Mouse (Mus musculus): ENCODE measurements at regions not wholly inside any gene's neighbourhood (a gene's known extent, or its start where the extent isn't known, plus 50 kb on each side); places are given as distances from the start of the nearest gene placed in this dataset.

GRCm38 (mm10) chr8:127923321-127923720 is 435.1 kb upstream of the Nrp1 start:
- Histone ChIP-seq H3K36me3 (ENCODE audit: control insufficient read depth in 1 of 2, insufficient read depth in 2 of 2, low read length in 2 of 2) (no peaks in the 10 kb centered on the region), H3K79me2 (ENCODE audit: control insufficient read depth, insufficient read depth, low read length, poor library complexity) (no peaks in the 10 kb centered on the region), H3K9ac (ENCODE audit: control insufficient read depth, low read depth, low read length, poor library complexity, severe bottlenecking) (no peak overlapping the region), H3K4me1 (ENCODE audit: control insufficient read depth in 1 of 2, insufficient read depth in 2 of 2, low read length in 2 of 2) (no peaks in the 10 kb centered on the region), H3K4me3 (ENCODE audit: control insufficient read depth in 1 of 2, insufficient read depth in 1 of 2, low read depth in 2 of 2, low read length in 2 of 2) (no peak overlapping the region), H3K9me3 (replicated peaks; ENCODE audit: insufficient read depth, low read length) (no peaks in the 10 kb centered on the region), H3K27me3 (ENCODE audit: control insufficient read depth in 1 of 2, insufficient read depth in 2 of 2, low read length in 2 of 2) (no peaks in the 10 kb centered on the region), H3K27ac (ENCODE audit: control insufficient read depth, low read depth, low read length) (no peak overlapping the region)
- no peak for TF ChIP-seq TCF12 (IDR thresholded peaks at IDR 0.05; ENCODE audit: low read depth, low read length)
- no peak for TF ChIP-seq KAT2A (conservative IDR thresholded peaks at IDR 0.05; ENCODE audit: low read depth, low read length)
- no peak for TF ChIP-seq HCFC1 (IDR thresholded peaks at IDR 0.05; ENCODE audit: low read depth, low read length)
- no peak for TF ChIP-seq ZNF384 (IDR thresholded peaks at IDR 0.05; ENCODE audit: low read depth, low read length)
- no peak for TF ChIP-seq RCOR1 (IDR thresholded peaks at IDR 0.05; ENCODE audit: low read depth, low read length)
- no peak for TF ChIP-seq JUND (IDR thresholded peaks at IDR 0.05; ENCODE audit: low read depth, low read length)
- no peak for TF ChIP-seq TBP (IDR thresholded peaks at IDR 0.05; ENCODE audit: low read depth, low read length)
- no peak for TF ChIP-seq MYC (IDR thresholded peaks at IDR 0.05; ENCODE audit: low read depth, low read length)
- no peak for TF ChIP-seq CTCF (IDR thresholded peaks at IDR 0.05 in 2 of 3, conservative IDR thresholded peaks at IDR 0.05 in 1 of 3; ENCODE audit: control insufficient read depth in 1 of 3, insufficient read depth in 1 of 3, low read depth in 2 of 3, low read length in 3 of 3, poor library complexity in 1 of 3, severe bottlenecking in 1 of 3)
- TF ChIP-seq EP300 (IDR thresholded peaks at IDR 0.05; ENCODE audit: low read depth in 1 of 2, low read length in 2 of 2): no peak
- no peak for DNase-seq (ENCODE audit: low read depth, low spot score)

- Histone ChIP-seq H3K27ac (ENCODE audit: control insufficient read depth, low read depth, low read length) (no peak overlapping the region), H3K36me3 (ENCODE audit: control insufficient read depth in 1 of 2, insufficient read depth in 2 of 2, low read length in 2 of 2) (no peaks in the 10 kb centered on the region), H3K4me3 (ENCODE audit: control insufficient read depth in 1 of 2, insufficient read depth in 1 of 2, low read depth in 2 of 2, low read length in 2 of 2) (no peak overlapping the region), H3K4me1 (ENCODE audit: control insufficient read depth in 1 of 2, insufficient read depth in 2 of 2, low read length in 2 of 2) (no peaks in the 10 kb centered on the region), H3K9me3 (replicated peaks; ENCODE audit: insufficient read depth, low read length) (no peaks in the 10 kb centered on the region), H3K27me3 (ENCODE audit: control insufficient read depth in 1 of 2, insufficient read depth in 2 of 2, low read length in 2 of 2) (no peaks in the 10 kb centered on the region), H3K9ac (ENCODE audit: control insufficient read depth, low read depth, low read length, poor library complexity, severe bottlenecking) (no peak overlapping the region), H3K79me2 (ENCODE audit: control insufficient read depth, insufficient read depth, low read length, poor library complexity) (no peaks in the 10 kb centered on the region)
- no peak for TF ChIP-seq ELF1 (IDR thresholded peaks at IDR 0.05; ENCODE audit: low read depth, low read length)
- no peak for TF ChIP-seq ZMIZ1 (IDR thresholded peaks at IDR 0.05; ENCODE audit: low read depth, low read length)
- no peak for DNase-seq (ENCODE audit: low read depth, low spot score)
Observed at GRCm38 (mm10) chr8:127932276-127932675, 426.1 kb upstream of the Nrp1 start.

- Histone ChIP-seq H3K27me3 (ENCODE audit: control insufficient read depth in 1 of 2, insufficient read depth in 2 of 2, low read length in 2 of 2) (no peaks in the 10 kb centered on the region), H3K36me3 (ENCODE audit: control insufficient read depth in 1 of 2, insufficient read depth in 2 of 2, low read length in 2 of 2) (no peaks in the 10 kb centered on the region), H3K4me1 (ENCODE audit: control insufficient read depth in 1 of 2, insufficient read depth in 2 of 2, low read length in 2 of 2) (no peaks in the 10 kb centered on the region), H3K9ac (ENCODE audit: control insufficient read depth, low read depth, low read length, poor library complexity, severe bottlenecking) (no peak overlapping the region), H3K9me3 (replicated peaks; ENCODE audit: insufficient read depth, low read length) (no peaks in the 10 kb centered on the region), H3K27ac (ENCODE audit: control insufficient read depth, low read depth, low read length) (no peak overlapping the region), H3K79me2 (ENCODE audit: control insufficient read depth, insufficient read depth, low read length, poor library complexity) (no peaks in the 10 kb centered on the region), H3K4me3 (ENCODE audit: control insufficient read depth in 1 of 2, insufficient read depth in 1 of 2, low read depth in 2 of 2, low read length in 2 of 2) (no peak overlapping the region)
- DNase-seq (ENCODE audit: low read depth, low spot score): no peak
- TF ChIP-seq BHLHE40 (IDR thresholded peaks at IDR 0.05; ENCODE audit: borderline replicate concordance, low read depth, low read length) (no peak), SIN3A (IDR thresholded peaks at IDR 0.05; ENCODE audit: low read length) (no peak), KAT2A (conservative IDR thresholded peaks at IDR 0.05; ENCODE audit: low read depth, low read length) (no peak), E2F4 (IDR thresholded peaks at IDR 0.05; ENCODE audit: borderline replicate concordance, low read depth, low read length) (no peak), POLR2AphosphoS2 (IDR thresholded peaks at IDR 0.05; ENCODE audit: low read length) (no peak), EP300 (IDR thresholded peaks at IDR 0.05; ENCODE audit: low read depth in 1 of 2, low read length in 2 of 2) (no peak), MAFK (IDR thresholded peaks at IDR 0.05; ENCODE audit: borderline replicate concordance, low read depth, low read length) (no peak), TAL1 (IDR thresholded peaks at IDR 0.05; ENCODE audit: low read length) (no peak), POLR2AphosphoS5 (IDR thresholded peaks at IDR 0.05; ENCODE audit: borderline replicate concordance, low read depth, low read length) (no peak), CHD2 (IDR thresholded peaks at IDR 0.05; ENCODE audit: low read length) (no peak), GATA1 (IDR thresholded peaks at IDR 0.05; ENCODE audit: low read depth, low read length) (no peak), POLR2A (IDR thresholded peaks at IDR 0.05; ENCODE audit: control insufficient read depth in 1 of 2, insufficient read depth in 1 of 2, low read depth in 1 of 2, low read length in 2 of 2, poor library complexity in 1 of 2) (no peak), RCOR1 (IDR thresholded peaks at IDR 0.05; ENCODE audit: low read depth, low read length) (no peak), MAX (IDR thresholded peaks at IDR 0.05; ENCODE audit: low read length) (no peak)
Observed at GRCm38 (mm10) chr8:127936792-127937435, 421.5 kb upstream of the Nrp1 start.
